Mouse (Mus musculus): ENCODE measurements around the gene Susd1. TPM values are rescaled to one million over a fixed set of nuclear protein-coding genes. Genes with fewer than 3 reads are reported as not detected.

Gene Susd1
- polyA plus RNA-seq, 1 experiment from 2014 or later: 0.70 TPM

DNA sequence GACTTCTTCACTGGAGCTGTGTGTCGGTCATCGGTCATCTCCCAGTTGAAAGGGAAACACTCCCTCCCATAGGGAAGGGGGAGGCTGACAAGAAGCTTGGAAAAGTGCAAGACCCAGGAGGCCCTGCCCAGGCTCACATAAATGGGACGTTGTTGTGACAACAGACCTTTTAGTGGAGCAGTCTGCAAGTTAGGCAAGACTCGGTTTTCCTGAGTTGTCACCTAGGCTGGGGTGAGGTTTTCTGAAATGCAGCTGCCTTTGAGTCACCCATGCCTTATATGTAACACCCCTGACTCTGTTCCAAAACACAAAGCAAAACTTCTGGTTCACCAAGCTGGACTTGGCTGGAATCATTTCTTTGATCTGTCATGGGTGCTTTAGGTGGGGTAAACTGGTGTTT is 39.1 kb downstream of the Susd1 start:
- Histone ChIP-seq H3K27me3 (replicated peaks; ENCODE audit: control insufficient read depth, insufficient read depth, low read length) (no peaks in the 10 kb centered on the region), H3K4me1 (ENCODE audit: control insufficient read depth, insufficient read depth, low read length) (no peaks in the 10 kb centered on the region), H3K4me3 (ENCODE audit: low read depth, low read length) (no peak overlapping the region), H3K9ac (ENCODE audit: low read length) (no peak overlapping the region), H3K27ac (ENCODE audit: low read depth, low read length) (no peak overlapping the region), H3K4me2 (ENCODE audit: low read length) (no peak overlapping the region), H3K36me3 (ENCODE audit: control insufficient read depth, insufficient read depth, low read length) (no peaks in the 10 kb centered on the region), H3K9me3 (replicated peaks; ENCODE audit: control insufficient read depth, low read length) (no peaks in the 10 kb centered on the region)
- 74% methylated on average over 4 of the region's 4 CpGs for WGBS
- no peak for DNase-seq (ENCODE audit: low spot score)
- ATAC-seq: no peak

DNA sequence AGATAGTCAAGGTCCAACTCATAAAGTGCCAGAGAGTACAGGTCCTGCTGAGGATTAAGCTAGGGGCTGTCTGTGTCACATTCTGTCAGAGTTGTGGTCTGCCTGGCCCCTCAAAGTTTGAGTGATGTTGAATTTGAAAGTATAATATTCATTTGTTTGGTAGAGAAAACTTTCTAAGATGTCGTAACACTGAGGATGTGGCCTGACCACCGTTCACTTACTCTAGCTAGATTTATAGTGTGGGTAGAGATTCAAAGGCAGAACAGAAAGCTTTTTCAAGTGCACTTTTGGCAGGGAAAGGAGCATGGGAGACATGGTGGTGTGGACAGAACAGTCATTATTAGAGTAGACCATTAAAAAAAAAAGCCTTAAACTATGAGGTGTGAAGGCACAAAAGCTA is 42.9 kb downstream of the Susd1 start:
- Histone ChIP-seq H3K27ac (ENCODE audit: low read depth, low read length) (no peak overlapping the region), H3K27me3 (replicated peaks; ENCODE audit: control insufficient read depth, insufficient read depth, low read length) (0 out of 2 replicates have a peak, but pooled peaks cover under 1% of the 10 kb centered on the region), H3K4me1 (ENCODE audit: control insufficient read depth, insufficient read depth, low read length) (no peaks in the 10 kb centered on the region), H3K4me2 (ENCODE audit: low read length) (no peak overlapping the region), H3K4me3 (ENCODE audit: low read depth, low read length) (no peak overlapping the region), H3K36me3 (ENCODE audit: control insufficient read depth, insufficient read depth, low read length) (no peaks in the 10 kb centered on the region), H3K9me3 (replicated peaks; ENCODE audit: control insufficient read depth, low read length) (no peaks in the 10 kb centered on the region), H3K9ac (ENCODE audit: low read length) (no peak overlapping the region)
- DNase-seq (ENCODE audit: low spot score) (no peak), ATAC-seq (no peak)
- 95% methylated on average over 2 of the region's 2 CpGs for WGBS

DNA sequence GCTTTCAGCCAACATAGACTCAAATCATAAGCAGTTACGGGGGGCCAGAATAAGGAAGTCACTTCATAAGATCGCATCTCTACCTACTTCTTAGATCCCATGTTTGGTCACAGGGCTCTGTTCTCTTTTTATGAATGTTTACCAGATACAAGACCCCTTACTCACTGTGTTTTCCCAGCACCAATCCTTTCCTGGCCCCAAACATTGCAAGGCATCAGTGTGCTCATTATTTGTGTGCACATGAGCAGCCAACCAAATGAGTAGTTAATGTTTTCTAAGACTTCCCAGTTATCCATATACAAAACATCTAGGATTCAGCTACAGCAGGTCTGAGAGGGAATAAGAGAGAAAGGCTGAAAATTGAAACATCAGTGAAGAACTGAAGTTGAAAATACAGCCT is 44.3 kb downstream of the Susd1 start:
- Histone ChIP-seq H3K4me3 (ENCODE audit: low read depth, low read length) (no peak overlapping the region), H3K4me1 (ENCODE audit: control insufficient read depth, insufficient read depth, low read length) (no peaks in the 10 kb centered on the region; the same call in 1 of the 2 replicates), H3K4me2 (ENCODE audit: low read length) (no peak overlapping the region), H3K36me3 (ENCODE audit: control insufficient read depth, insufficient read depth, low read length) (no peaks in the 10 kb centered on the region), H3K27me3 (replicated peaks; ENCODE audit: control insufficient read depth, insufficient read depth, low read length) (0 out of 2 replicates have a peak, but pooled peaks cover 3% of the 10 kb centered on the region), H3K9me3 (replicated peaks; ENCODE audit: control insufficient read depth, low read length) (no peaks in the 10 kb centered on the region), H3K9ac (ENCODE audit: low read length) (no peak overlapping the region), H3K27ac (ENCODE audit: low read depth, low read length) (no peak overlapping the region)
- WGBS: 97% methylated on average over 2 of the region's 2 CpGs
- no peak for DNase-seq (ENCODE audit: low spot score)
- no peak for ATAC-seq

DNA sequence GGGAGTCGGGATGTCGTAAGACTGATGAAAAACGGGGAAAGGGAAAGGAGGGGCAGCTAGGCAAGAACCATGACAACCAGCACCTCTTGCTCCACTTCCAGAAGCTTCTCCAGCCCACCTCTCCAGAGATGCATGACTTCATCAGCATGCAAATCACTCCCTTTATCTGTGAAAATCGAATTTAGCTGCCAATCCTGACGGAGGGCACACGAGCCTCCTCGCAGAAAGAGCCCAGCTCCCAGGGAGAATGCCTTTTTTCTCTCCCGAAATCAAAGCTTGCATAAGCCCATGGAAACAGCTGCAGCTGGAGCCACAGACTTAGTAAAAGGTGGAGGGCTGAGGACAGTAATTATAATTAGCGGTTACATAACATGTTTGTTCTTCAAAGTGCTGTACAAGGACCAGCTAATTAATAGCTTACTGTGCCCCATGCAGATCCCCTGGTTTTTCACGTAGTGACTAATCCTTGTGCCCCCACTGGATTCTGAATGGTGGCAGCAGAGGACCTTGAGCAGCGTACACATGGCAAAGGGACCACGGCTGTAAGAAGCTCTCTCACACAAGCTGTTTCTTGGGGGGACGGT is 49.9 kb downstream of the Susd1 start:
- Histone ChIP-seq H3K36me3 (ENCODE audit: control insufficient read depth, insufficient read depth, low read length) (no peaks in the 10 kb centered on the region), H3K27ac (ENCODE audit: low read depth, low read length) (peak overlapping the region; percentile 6; the same call in 1 of the 2 replicates), H3K9ac (ENCODE audit: low read length) (peak overlapping the region; percentile 40; the same call in 1 of the 2 replicates), H3K27me3 (replicated peaks; ENCODE audit: control insufficient read depth, insufficient read depth, low read length) (0 out of 2 replicates have a peak, but pooled peaks cover 3% of the 10 kb centered on the region), H3K9me3 (replicated peaks; ENCODE audit: control insufficient read depth, low read length) (no peaks in the 10 kb centered on the region), H3K4me2 (ENCODE audit: low read length) (peak overlapping the region; percentile 42), H3K4me3 (ENCODE audit: low read depth, low read length) (peak overlapping the region; percentile 15; the same call in 1 of the 2 replicates), H3K4me1 (ENCODE audit: control insufficient read depth, insufficient read depth, low read length) (peaks cover 8% of the 10 kb centered on the region)
- DNase-seq (ENCODE audit: low spot score) (peak; percentile 72), ATAC-seq (peak; percentile 81)
- WGBS: 6% methylated on average over 13 of the region's 13 CpGs

DNA sequence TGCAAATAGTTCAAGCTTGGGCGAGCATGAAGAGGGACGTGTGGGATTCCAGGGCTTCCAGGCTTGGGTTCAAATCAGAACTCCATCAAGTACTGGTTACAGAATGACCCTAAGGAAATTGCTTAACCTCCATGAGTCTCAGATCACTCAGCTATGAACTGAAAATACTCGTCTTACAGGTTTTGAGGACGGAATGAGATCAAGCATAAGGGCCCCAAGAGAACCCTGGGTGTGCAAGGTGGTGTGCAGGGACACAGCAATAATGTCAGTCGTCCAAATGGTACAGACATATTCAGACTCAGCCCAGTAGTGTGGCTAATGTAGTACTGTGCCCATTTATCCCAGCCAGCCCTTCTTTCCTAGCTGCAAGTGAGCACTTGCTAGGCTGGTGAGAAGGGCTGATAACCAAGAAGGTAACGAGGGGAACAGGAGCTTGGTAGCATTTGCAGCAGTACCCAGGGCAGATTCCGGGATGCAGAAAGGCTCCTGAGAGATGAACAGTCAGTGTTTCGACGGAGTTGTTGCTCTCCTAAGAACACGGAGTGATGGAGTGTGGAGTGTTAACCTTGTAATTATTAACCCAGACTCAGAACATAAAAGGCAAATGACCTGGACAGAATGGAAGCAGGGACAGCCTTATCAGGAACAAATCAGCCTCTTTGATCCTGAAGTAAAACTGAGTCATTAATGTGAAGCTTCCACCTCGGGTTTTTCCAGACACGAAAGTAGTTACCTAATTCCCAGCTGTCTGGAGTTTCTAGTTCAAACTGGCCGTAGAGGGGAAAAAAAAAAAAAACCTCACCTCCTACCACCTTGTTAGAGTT is 50.8 kb downstream of the Susd1 start:
- no peak for ATAC-seq
- 67% methylated on average over 13 of the region's 13 CpGs for WGBS
- H3K9ac ChIP-seq (ENCODE audit: low read length): no peak overlapping the region
- no peak overlapping the region; the same call in 1 of the 2 replicates for H3K4me2 ChIP-seq (ENCODE audit: low read length)
- peaks cover 8% of the 10 kb centered on the region for H3K4me1 ChIP-seq (ENCODE audit: control insufficient read depth, insufficient read depth, low read length)
- DNase-seq (ENCODE audit: low spot score): no peak
- no peak overlapping the region for H3K27ac ChIP-seq (ENCODE audit: low read depth, low read length)
- H3K9me3 ChIP-seq (replicated peaks; ENCODE audit: control insufficient read depth, low read length): no peaks in the 10 kb centered on the region
- H3K27me3 ChIP-seq (replicated peaks; ENCODE audit: control insufficient read depth, insufficient read depth, low read length): 0 out of 2 replicates have a peak, but pooled peaks cover 3% of the 10 kb centered on the region
- H3K4me3 ChIP-seq (ENCODE audit: low read depth, low read length): no peak overlapping the region
- H3K36me3 ChIP-seq (ENCODE audit: control insufficient read depth, insufficient read depth, low read length): no peaks in the 10 kb centered on the region

DNA sequence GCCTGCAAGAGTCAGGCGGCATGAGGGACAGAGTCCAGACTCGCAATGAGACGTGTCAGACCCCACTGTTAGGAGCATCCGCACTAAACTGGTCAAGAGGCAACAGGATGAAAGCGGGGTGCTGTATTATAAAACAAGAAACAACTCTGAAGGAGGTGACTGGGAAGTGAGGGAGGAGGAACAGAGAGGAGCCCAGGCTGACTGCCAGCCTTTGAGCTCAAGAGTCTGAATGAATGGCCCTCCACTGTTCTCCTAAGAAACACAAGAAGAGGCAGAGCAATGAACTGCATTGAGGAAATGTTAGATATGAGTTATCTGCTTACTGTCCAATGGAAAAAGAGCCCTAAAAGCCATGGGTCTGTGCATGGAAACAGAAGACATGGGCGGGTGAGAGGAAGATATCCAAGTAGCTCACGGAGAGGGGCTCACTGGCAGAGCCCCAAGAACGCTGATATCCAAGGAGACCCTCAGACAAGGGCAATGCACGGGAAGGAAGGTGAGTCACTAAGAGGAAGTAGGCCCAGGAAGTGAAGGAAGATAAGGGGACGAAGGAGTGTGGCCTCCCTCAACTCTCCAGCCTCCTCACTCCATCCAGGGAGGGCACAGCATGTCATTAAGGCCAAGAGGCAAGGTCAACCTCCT is 53.1 kb downstream of the Susd1 start:
- WGBS: 90% methylated on average over 10 of the region's 10 CpGs
- H3K9me3 ChIP-seq (replicated peaks; ENCODE audit: control insufficient read depth, low read length): no peaks in the 10 kb centered on the region
- no peak overlapping the region for H3K9ac ChIP-seq (ENCODE audit: low read length)
- DNase-seq (ENCODE audit: low spot score): no peak
- no peak overlapping the region for H3K4me3 ChIP-seq (ENCODE audit: low read depth, low read length)
- H3K4me1 ChIP-seq (ENCODE audit: control insufficient read depth, insufficient read depth, low read length): peaks cover 8% of the 10 kb centered on the region
- H3K27me3 ChIP-seq (replicated peaks; ENCODE audit: control insufficient read depth, insufficient read depth, low read length): 0 out of 2 replicates have a peak, but pooled peaks cover under 1% of the 10 kb centered on the region
- H3K4me2 ChIP-seq (ENCODE audit: low read length): no peak overlapping the region
- H3K27ac ChIP-seq (ENCODE audit: low read depth, low read length): no peak overlapping the region
- no peak for ATAC-seq
- no peaks in the 10 kb centered on the region for H3K36me3 ChIP-seq (ENCODE audit: control insufficient read depth, insufficient read depth, low read length)

DNA sequence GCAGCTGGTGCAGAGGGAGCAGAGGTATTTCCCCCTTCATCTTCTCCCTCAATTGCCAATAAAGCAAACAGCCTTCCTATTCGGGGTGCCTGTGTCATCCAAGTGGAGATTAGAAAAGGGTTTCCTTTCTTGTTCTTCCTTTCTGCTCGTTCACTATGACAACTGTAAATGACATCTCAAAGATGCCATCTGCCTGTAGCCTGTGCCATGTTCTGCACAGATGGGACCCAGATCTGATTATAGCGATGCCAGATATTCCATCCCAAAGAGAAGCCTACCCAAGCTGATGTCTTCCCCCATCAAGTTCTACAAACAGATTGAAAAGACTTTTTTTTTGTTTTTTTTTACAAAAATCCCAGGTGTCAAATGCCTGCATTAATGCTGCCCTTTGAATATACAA is 54.6 kb downstream of the Susd1 start:
- DNase-seq (ENCODE audit: low spot score) (peak; percentile 81), ATAC-seq (peak; percentile 67)
- Histone ChIP-seq H3K9ac (ENCODE audit: low read length) (no peak overlapping the region), H3K9me3 (replicated peaks; ENCODE audit: control insufficient read depth, low read length) (no peaks in the 10 kb centered on the region), H3K4me2 (ENCODE audit: low read length) (no peak overlapping the region), H3K27me3 (replicated peaks; ENCODE audit: control insufficient read depth, insufficient read depth, low read length) (no peaks in the 10 kb centered on the region), H3K27ac (ENCODE audit: low read depth, low read length) (no peak overlapping the region), H3K36me3 (ENCODE audit: control insufficient read depth, insufficient read depth, low read length) (no peaks in the 10 kb centered on the region), H3K4me3 (ENCODE audit: low read depth, low read length) (no peak overlapping the region), H3K4me1 (ENCODE audit: control insufficient read depth, insufficient read depth, low read length) (peaks cover 4% of the 10 kb centered on the region)
- 51% methylated on average over 3 of the region's 3 CpGs for WGBS

DNA sequence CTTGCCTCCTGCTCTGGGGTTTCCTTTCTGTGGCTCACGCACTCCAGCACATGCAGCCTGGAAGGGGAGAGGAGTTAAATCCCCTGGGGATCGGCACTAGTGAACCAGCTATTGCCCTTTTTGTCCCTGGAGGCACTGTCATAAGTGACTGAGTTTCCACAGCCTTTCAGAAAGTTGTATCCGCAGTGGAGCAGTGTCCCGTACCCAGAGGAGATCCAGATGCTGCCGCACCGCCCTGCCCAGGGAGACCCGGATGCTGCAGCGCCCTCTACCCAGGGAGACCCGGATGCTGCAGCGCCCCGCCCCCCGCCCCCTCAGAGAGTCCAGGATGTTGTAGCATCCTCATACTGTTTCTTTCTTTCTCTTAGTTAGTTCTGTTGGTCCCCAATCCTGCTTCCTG is 56.3 kb downstream of the Susd1 start:
- WGBS: 20% methylated on average over 12 of the region's 12 CpGs
- peak overlapping the region; percentile 25; the same call in 1 of the 2 replicates for H3K9ac ChIP-seq (ENCODE audit: low read length)
- H3K4me2 ChIP-seq (ENCODE audit: low read length): peak overlapping the region; percentile 19; the same call in 1 of the 2 replicates
- H3K4me1 ChIP-seq (ENCODE audit: control insufficient read depth, insufficient read depth, low read length): no peaks in the 10 kb centered on the region; the same call in none of the 2 replicates
- no peak for ATAC-seq
- no peak overlapping the region for H3K27ac ChIP-seq (ENCODE audit: low read depth, low read length)
- DNase-seq (ENCODE audit: low spot score): no peak
- H3K27me3 ChIP-seq (replicated peaks; ENCODE audit: control insufficient read depth, insufficient read depth, low read length): no peaks in the 10 kb centered on the region
- no peak overlapping the region; the same call in 1 of the 2 replicates for H3K4me3 ChIP-seq (ENCODE audit: low read depth, low read length)
- H3K36me3 ChIP-seq (ENCODE audit: control insufficient read depth, insufficient read depth, low read length): no peaks in the 10 kb centered on the region
- no peaks in the 10 kb centered on the region for H3K9me3 ChIP-seq (replicated peaks; ENCODE audit: control insufficient read depth, low read length)

Measured in forebrain, embryonic 14.5 days (tissue).